Mouse (Mus musculus) cerebellum, adult 11-12 months (tissue): Measurements from ENCODE around the gene Kank2.

ENCODE experiments used
- DNase-seq: peaks from one replicate; pipeline ENCODE4 v3.0.0; 2022

The Kank2 gene

GRCm38 (mm10) chr9:21798345-21799009, at the start of gene Kank2:
TSS of gene Kank2 (minus strand) at chr9:21798744.
- DNase-seq, result peak; percentile 74

DNA sequence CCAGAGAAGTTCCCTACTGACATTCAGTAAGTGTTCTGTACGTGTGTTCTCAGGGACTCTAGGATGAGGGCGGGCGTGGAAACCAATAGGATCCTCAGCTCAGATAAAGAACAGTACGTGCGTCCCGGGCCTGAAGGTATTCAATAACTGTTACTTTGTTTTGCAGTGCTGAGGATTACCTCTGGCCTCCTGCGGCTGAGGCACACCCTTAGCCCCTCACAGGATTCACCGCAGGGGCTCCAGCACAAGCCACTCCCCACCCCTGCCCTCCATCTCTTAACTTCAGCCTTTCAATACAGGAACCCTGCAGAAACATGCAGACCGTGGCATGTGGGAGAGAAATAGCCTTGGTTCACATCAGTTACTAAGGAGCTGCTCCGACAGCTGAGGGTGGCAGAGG, 49.4 kb upstream of the Kank2 start:
- no peak for DNase-seq

DNA sequence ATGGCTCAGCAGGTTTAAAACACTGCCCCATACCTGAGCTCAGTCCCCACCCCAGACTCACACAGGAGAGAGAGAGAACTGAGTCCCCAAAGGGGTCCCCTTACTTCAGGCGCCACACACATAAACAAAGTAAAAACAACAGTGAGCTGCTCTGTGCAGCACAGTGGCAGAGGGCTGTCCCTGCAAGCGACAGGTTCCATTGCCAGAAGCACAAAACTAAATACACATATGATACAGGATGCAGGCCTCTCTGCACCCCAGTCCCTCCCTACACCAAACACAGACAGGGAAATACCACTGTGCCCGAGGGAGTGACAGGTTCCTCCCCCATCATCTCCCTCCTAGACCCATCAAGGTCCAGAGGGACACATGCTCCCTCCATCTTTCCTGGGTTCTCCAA, 48.9 kb upstream of the Kank2 start:
- no peak for DNase-seq

GRCm38 (mm10) chr9:21846755-21847341, 48.3 kb upstream of the Kank2 start:
- DNase-seq, result no peak

- DNase-seq, result no peak
These were observed 47.0 kb upstream of the Kank2 start for GRCm38 (mm10) chr9:21845381-21846080.

GRCm38 (mm10) chr9:21843086-21843485, 44.5 kb upstream of the Kank2 start:
- no peak for DNase-seq

GRCm38 (mm10) chr9:21842391-21842790, 43.8 kb upstream of the Kank2 start:
- no peak for DNase-seq

DNA sequence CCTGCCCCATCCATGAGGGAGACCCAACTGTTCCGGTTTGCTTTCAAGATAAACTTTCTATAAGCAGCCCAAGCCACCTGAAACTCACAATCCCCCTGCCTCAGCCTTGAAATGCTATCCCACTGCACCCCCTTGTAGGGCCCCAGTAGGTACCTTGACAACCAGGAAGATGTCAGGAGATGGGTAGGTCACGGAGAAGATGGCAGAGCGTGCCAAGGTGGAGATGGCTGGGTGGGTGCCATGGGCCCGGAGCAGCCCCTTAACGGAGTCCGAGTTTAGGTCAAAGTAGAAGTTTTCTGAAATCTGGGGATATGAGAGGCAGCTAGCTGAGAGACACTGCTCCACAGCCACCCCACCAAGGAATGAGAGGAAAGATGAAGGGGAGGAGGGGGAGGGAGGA, 42.8 kb upstream of the Kank2 start:
- DNase-seq, result no peak

DNA sequence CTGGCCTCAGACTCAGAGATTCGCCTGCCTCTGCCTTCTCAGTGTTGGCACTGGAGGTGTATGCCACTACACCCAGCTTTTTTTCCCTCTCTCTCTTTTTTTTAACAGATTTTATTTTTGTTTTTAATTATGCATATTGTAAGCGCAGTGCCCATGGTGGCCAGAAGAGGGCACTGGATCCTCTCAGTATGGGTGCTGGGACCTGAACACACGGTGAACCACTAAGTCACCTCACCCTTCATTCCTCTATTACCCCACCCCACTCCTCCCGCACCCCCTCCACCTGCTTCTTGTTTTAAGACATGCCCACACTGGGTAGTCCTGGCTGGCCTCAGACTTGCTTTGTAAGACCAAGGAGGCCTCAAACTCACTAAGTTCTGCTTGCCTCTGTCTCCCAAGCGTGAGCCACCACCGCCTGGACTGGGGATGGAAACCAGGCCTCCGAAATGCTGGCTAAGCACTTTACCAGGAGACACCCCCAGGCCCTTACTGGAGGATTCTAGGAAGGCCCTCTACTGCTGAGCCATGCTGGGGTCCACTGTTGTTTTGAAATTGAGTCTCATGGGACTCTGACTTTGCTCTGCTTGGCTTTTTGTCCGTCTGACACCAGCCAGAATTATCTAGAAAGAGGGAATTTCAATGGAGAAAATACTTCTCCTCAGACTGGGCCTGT, 41.7 kb upstream of the Kank2 start:
- DNase-seq, result no peak

DNA sequence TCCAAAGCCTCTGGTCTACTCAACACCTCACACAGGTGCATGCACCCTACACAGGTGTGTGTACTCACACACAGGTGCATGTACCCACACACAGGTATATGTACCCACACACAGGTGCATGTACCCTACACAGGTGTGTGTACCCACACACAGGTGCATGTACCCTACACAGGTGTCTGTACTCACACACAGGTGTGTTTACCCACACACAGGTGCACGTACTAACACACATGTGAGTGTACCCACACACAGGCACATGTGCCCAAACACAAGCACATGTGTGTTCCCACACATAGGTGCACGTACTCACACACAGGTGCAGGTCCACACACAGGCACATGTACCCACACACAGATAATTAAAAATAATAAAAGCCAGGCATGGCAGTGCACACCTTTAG, 39.1 kb upstream of the Kank2 start:
- no peak for DNase-seq

GRCm38 (mm10) chr9:21835258-21835912, 36.8 kb upstream of the Kank2 start, which contains the start of gene Angptl8:
TSS of gene Angptl8 (plus strand) at chr9:21835510.
- DNase-seq, result no peak

DNA sequence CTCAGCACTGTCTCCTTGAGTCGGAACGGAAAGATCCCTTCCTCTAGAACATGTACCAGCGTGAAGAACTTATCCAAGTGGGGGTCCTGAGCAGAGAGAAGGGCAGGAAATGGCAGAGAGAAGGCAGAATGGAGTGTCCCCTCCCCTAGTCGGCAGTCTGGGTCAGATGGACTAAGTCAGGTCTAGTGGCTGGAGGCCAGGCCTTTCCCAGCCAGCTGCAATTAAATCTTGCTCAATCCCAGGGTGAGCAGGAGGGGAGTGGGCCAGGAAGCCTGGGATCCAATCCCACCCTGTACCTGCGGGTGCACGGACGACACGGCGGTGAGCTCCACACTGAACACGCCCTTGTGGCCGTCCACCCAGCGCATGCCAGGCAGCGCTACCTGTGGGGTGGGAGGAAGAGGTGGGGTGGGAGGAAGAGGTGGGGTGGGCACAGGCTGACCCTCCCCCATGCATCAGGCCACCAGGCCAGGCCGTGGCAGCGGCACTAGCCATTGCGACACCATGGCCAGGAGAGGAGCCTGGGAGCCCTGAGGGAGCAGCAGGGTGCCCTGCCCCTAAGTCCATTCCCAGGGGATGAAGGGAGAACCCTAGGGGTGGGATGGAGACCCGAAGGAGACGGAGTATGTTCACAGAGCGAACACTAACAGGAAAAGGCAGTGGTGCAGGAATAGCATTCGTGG, 33.2 kb upstream of the Kank2 start:
- DNase-seq, result no peak

GRCm38 (mm10) chr9:21830936-21831335, 32.4 kb upstream of the Kank2 start:
- DNase-seq, result no peak

DNA sequence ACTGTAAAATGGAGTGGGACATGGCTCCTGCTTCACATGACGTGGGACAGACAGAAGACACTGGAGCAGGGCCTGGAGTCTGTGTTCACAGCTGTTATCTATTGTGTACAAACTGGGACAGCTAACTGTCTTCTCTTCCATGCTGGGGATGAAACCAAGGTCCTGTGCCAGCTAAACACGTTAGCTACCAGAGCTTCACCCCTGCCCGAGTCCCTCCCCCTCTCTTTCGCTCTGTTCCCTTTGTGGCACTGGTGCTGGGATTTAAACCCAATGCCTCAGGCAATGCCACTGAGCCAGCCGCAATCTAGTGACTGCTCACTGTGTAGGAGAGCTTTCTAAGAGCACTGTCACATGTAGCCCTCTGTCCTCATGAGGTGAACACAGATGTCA, 31.9 kb upstream of the Kank2 start:
- no peak for DNase-seq

DNA sequence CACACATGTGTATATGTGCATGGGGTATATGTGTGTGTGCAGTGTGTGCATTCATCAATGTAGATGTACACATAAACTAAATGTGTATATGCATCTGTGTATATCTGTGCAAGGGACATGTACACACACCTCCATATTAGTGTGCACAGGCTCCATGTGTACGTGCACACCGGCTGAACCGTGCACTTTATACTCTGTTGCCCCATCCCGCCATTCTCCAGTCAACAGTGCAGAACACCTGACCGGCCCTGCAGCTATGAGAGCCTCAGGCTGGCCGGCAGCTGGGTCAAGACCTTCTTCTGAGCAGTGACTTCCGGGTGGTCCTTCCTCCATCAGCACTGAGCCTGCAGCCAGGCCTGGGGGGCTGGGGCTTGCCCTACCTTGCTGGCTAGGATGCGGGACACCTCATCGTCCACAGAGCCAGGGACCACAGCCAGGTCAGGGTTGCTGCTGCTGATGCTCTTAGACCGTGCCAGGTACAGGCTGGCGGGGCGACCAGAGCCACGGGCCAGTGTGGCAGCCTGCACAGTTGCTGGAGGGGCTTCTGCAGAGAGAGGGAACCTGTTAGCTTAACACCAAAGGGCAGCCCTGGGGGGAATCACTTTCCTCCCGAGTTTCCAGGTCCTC, 31.4 kb upstream of the Kank2 start:
- no peak for DNase-seq

- DNase-seq, result no peak
These were observed 25.8 kb upstream of the Kank2 start for GRCm38 (mm10) chr9:21824366-21824765.

DNA sequence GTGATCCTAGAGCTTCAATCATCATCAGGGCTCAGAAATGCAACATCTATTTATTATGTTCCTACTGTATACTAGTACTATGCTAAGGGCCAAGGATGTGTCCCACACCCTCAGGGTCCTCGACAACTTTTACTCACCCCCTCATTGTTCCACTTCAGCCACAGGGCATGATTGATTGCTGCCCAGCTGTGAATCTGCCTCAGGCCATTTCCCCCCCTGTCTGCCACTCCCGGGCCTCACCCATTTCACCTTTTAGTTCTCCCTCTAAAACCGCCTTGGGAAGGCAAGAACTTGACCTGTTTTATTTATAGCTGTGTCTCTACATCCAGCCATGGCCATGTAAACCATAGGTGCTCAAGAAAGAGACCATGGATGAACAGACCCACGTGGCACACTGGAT, 25.4 kb upstream of the Kank2 start:
- DNase-seq, result no peak

- DNase-seq, result no peak
These were observed 24.1 kb upstream of the Kank2 start for GRCm38 (mm10) chr9:21822686-21823085.

GRCm38 (mm10) chr9:21820183-21820582, 21.6 kb upstream of the Kank2 start:
- DNase-seq, result no peak

GRCm38 (mm10) chr9:21819181-21819729, 20.7 kb upstream of the Kank2 start:
- peak; percentile 67 for DNase-seq

DNA sequence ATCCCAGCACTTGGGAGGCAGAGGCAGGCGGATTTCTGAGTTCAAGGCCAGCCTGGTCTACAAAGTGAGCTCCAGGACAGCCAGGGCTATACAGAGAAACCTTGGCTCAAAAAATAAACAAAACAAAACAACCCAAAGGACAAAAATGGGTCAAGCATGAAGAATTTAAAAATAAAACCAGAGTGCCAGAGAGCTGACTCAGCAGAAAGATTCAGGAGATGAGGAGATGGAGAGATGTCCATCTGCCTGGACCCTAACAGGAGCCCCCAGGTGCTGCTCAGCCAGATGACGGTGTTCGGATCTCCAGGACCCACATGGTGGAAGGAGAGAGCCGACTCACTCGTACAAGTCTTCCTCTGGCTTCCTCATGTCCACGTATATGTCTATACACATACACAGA, 20.0 kb upstream of the Kank2 start:
- no peak for DNase-seq

DNA sequence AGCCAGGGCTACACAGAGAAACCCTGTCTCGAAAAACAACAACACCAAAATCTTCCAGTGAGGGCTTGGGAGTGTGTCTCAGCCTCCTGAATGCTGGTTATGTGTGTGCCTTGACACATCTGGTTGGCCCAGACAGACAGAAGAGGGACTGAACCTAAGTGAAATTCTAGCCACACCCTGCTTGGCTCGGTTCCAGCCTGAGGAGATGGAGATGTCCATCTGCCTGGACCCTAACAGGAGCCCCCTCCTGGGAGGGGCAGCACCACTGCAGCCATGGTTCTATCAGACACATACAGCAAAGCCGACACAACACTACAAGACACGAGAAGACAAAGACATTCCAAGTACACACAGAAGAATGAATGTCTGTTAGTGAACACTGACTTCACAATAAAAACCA, 19.6 kb upstream of the Kank2 start:
- DNase-seq, result peak; percentile 46
